Mouse (Mus musculus): ENCODE results near the gene 1700017B05Rik. TPM values are rescaled to one million over a fixed set of nuclear protein-coding genes. Genes with fewer than 3 reads are reported as not detected.
"Not testable (repeated sequence)": the region's sequence is repeated elsewhere in the genome, so short reads cannot be mapped to it uniquely, and the experiment has no call there.

The 1700017B05Rik gene
- polyA plus RNA-seq, 1 experiment from 2014 or later, result 4.4 TPM

DNA sequence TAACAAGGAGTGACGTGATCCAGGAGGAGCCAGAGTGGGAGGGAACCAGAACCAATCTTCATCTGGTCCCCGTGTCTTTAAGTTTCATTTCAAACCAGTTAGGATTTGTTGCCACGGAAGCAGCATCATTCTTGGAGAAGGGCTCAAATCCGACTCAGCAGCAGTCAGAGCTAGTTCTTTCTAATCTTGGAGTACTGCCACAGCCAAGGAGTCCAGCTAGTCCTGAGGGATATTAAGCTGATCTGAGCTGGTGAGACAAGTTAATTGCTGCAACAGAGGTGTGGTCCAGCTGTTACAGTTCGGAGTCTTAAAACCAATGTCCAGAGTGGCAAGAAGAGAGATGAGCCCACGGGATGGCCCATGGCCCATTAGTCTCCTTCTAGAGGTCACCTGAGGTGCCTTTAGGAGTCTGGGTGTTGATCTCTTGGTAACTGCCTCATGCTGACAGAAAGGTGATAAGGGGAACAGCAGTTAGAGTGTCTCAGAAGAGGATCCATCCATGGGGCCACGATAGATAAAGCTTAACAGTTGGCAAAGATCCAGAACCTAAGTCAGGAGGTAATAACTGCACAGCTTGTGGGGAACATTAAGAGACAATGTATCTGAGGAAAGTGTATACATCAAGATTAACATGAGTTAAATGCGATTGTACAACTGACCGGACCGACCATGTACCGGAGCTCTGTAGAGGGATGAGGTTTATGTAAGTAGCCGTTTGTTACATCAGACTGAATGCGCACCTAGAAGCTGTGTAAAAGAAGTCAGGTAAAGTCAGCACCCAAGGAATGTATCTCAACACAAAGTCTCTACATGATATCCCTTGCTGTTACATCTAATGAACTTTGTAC, 36.4 kb downstream of the 1700017B05Rik start:
- Histone ChIP-seq H3K27ac (replicated peaks) (no peak overlapping the region), H3K9ac (no peak overlapping the region), H3K4me3 (no peak overlapping the region), H3K27me3 (no peaks in the 10 kb centered on the region), H3K4me2 (no peak overlapping the region), H3K36me3 (no peaks in the 10 kb centered on the region), H3K4me1 (replicated peaks) (no peaks in the 10 kb centered on the region), H3K9me3 (no peaks in the 10 kb centered on the region)
- WGBS, result 83% methylated on average over 13 of the region's 13 CpGs
- ATAC-seq (ENCODE audit: low read depth), result no peak

DNA sequence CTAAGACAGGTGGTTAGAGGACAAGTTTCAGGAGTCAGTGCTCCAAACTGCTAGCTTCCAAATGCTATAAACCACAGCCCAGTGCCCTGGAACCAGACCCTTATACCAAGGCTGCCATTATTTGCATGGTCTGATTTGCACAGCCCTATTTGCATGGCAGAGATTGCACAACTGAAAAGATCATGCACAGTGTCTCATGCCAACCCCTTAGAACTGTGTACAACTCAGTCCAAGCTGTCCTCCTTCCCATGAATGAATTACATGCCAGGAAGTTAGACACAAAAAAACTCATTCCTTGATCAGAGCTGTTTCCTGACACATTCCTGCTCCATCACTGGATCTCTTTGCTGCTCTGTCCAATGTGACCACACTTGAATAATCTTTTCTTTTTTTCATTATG, 39.1 kb downstream of the 1700017B05Rik start:
- no peak overlapping the region for H3K4me3 ChIP-seq
- H3K9me3 ChIP-seq, result no peaks in the 10 kb centered on the region
- no peak overlapping the region for H3K9ac ChIP-seq
- no peaks in the 10 kb centered on the region for H3K4me1 ChIP-seq (replicated peaks)
- no peak for ATAC-seq (ENCODE audit: low read depth)
- no peaks in the 10 kb centered on the region for H3K36me3 ChIP-seq
- no peaks in the 10 kb centered on the region for H3K27me3 ChIP-seq
- H3K4me2 ChIP-seq, result no peak overlapping the region
- H3K27ac ChIP-seq (replicated peaks), result no peak overlapping the region

DNA sequence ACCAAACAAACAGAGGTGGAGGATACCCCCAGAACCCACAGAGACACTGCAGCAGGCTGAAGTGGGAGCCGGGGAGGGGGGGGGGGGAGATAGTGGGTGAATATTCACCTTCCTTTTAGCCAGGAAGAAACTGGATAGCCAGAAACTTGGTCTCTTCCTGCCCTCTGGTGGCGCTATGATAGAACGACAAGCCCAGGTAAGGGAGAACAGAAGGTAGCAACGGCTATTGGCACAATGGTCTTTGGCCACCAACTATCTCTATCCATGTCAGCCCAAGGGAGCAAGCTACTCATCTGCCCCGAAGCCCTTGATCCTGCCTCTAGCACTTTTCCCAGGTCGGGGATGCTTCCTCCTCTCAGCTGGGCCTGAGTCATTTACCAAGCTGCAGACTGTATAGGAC, 42.1 kb downstream of the 1700017B05Rik start:
- H3K4me2 ChIP-seq, result no peak overlapping the region
- H3K9me3 ChIP-seq, result no peaks in the 10 kb centered on the region
- no peak overlapping the region for H3K27ac ChIP-seq (replicated peaks)
- ATAC-seq (ENCODE audit: low read depth), result 0 out of 2 replicates have a peak, but pooled peaks have one; percentile 40
- H3K36me3 ChIP-seq, result no peaks in the 10 kb centered on the region
- H3K9ac ChIP-seq, result no peak overlapping the region
- 33% methylated on average over 6 of the region's 6 CpGs for WGBS
- H3K27me3 ChIP-seq, result no peaks in the 10 kb centered on the region
- no peaks in the 10 kb centered on the region for H3K4me1 ChIP-seq (replicated peaks)
- H3K4me3 ChIP-seq, result no peak overlapping the region

DNA sequence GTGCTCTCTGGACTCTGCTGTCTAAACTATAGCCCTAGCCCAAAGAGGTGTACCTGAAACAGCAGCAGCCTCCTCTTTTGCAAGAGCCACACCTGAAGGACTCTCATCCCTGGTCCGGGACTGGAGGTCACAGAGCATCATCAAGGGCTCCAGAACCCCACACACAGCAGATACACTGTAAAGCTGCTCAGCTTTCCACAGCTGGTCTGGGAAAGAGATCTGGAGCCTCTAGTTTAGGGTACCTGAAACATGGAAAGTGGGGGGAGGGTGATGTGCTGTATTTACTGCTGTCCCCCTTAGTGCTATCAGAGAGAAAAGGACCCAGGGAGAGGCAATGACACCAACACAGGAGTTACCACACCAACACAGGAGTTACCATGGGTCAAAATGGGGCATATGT, 42.9 kb downstream of the 1700017B05Rik start:
- no peak for ATAC-seq (ENCODE audit: low read depth)
- WGBS, result 90% methylated on average over 1 of the region's 1 CpGs
- H3K36me3 ChIP-seq, result no peaks in the 10 kb centered on the region
- no peak overlapping the region for H3K9ac ChIP-seq
- no peaks in the 10 kb centered on the region for H3K9me3 ChIP-seq
- H3K27me3 ChIP-seq, result no peaks in the 10 kb centered on the region
- H3K4me2 ChIP-seq, result no peak overlapping the region
- no peak overlapping the region for H3K4me3 ChIP-seq
- no peaks in the 10 kb centered on the region for H3K4me1 ChIP-seq (replicated peaks)
- H3K27ac ChIP-seq (replicated peaks), result no peak overlapping the region

DNA sequence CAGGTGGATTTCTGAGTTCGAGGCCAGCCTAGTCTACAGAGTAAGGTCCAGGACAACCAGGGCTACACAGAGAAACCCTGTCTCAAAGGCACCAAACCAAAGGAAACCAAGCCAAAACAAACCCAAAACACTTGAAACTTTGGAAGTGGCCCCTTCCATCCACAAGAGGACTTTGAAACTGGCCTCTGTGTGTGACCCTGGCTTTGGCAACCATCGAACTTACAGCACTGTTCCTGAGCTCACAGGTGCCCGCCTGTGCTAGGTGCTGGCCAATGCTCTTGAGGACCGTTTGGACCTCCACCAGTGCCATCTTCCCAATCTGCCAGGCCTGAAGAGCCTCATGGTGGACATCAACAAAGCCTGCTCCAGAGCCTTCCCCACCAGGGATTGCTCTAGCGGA, 43.6 kb downstream of the 1700017B05Rik start:
- Histone ChIP-seq H3K4me1 (replicated peaks) (no peaks in the 10 kb centered on the region), H3K36me3 (no peaks in the 10 kb centered on the region), H3K27me3 (no peaks in the 10 kb centered on the region), H3K4me2 (no peak overlapping the region), H3K27ac (replicated peaks) (no peak overlapping the region), H3K4me3 (no peak overlapping the region), H3K9ac (no peak overlapping the region), H3K9me3 (no peaks in the 10 kb centered on the region)
- no peak for ATAC-seq (ENCODE audit: low read depth)
- WGBS, result 91% methylated on average over 5 of the region's 5 CpGs

DNA sequence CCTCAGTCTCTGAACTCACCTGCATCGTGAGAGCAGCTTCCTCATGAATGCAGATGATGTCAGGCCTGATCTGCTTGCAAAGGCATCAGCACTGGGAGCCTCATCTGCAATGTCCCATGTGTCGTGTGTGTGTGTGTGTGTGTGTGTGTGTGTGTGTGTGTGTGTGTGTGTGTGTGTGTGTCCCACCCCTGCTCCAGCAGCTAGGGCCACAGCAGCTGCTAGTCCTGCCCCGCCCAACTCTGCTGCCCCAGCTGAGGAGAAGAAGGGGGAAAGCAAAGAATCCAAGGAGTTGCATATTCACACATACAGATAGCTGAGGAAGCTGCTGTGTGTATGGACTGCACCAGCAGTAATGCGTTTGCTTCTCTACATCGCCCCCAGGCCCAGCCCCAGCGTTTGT, 45.2 kb downstream of the 1700017B05Rik start:
- H3K9me3 ChIP-seq, result no peaks in the 10 kb centered on the region
- no peak overlapping the region for H3K4me3 ChIP-seq
- H3K4me2 ChIP-seq, result no peak overlapping the region
- H3K27me3 ChIP-seq, result no peaks in the 10 kb centered on the region
- no peak overlapping the region for H3K9ac ChIP-seq
- no peak for ATAC-seq (ENCODE audit: low read depth)
- H3K36me3 ChIP-seq, result no peaks in the 10 kb centered on the region
- 83% methylated on average over 6 of the region's 6 CpGs for WGBS
- H3K4me1 ChIP-seq (replicated peaks), result no peaks in the 10 kb centered on the region
- H3K27ac ChIP-seq (replicated peaks), result no peak overlapping the region

DNA sequence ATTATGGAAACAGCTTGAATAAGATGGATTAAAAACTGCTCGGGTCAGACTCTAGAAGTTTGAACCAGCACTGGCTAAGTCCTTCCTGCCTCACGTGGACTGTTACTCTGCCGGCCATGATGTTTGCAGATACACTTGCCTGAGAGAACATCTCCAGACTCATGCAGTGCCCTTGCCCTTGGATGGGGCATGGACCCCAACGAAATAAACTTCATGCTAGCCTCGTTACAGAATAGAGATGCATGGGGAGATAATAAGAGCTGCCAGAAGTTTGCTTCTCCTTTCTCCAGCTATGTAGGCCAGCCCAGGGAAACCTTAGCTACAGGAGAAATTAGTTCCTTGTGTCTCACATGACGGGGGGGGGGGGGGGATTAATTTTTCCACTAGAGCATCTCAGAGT, 47.9 kb downstream of the 1700017B05Rik start:
- Histone ChIP-seq H3K9ac (no peak overlapping the region), H3K27ac (replicated peaks) (no peak overlapping the region), H3K4me1 (replicated peaks) (no peaks in the 10 kb centered on the region), H3K4me2 (no peak overlapping the region), H3K9me3 (no peaks in the 10 kb centered on the region), H3K27me3 (no peaks in the 10 kb centered on the region), H3K36me3 (no peaks in the 10 kb centered on the region), H3K4me3 (no peak overlapping the region)
- ATAC-seq (ENCODE audit: low read depth), result no peak
- 80% methylated on average over 6 of the region's 6 CpGs for WGBS

DNA sequence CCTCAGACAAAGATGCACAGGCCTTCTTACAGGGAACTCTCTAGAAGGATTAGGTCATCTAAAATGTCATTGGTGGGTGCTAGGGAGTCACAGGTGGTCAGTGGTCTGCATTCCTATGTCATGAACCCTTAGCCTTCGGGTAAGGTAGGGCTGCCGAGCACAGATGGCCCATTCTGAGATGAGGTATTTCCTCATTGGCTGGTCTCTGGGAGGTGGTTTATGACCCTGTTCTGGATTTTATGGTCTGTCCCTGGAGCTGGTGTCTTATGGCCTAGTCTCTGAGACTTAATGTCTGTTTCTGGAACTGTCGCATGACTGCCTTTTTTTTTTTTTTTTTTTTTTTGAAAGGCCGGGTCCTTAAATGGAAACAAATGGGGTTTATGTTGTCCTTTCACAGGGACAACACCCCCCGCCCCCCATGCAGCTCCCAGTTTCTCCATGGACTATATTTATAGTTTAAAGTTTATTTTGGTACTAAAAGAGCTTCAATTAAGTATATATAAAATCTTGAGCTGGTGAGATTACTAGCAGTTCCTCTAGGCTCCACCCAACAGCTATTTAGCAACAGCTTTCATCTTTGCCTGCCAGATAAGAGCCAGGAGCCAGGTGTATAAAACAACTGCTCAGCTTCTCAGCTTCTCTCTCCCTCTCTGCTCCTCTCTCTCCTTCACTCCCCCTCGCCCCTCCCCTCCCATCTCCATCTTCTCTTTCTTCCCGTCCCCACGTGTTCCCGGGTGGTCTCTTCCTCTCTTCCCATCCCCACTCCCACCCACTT, 49.8 kb downstream of the 1700017B05Rik start:
- no peaks in the 10 kb centered on the region for H3K27me3 ChIP-seq
- no peaks in the 10 kb centered on the region for H3K4me1 ChIP-seq (replicated peaks)
- H3K36me3 ChIP-seq, result no peaks in the 10 kb centered on the region
- no peak for ATAC-seq (ENCODE audit: low read depth)
- H3K9me3 ChIP-seq, result no peaks in the 10 kb centered on the region
- no peak overlapping the region for H3K4me2 ChIP-seq
- 39% methylated on average over 9 of the region's 9 CpGs for WGBS
- H3K9ac ChIP-seq, result no peak overlapping the region
- no peak overlapping the region for H3K27ac ChIP-seq (replicated peaks)
- no peak overlapping the region for H3K4me3 ChIP-seq

DNA sequence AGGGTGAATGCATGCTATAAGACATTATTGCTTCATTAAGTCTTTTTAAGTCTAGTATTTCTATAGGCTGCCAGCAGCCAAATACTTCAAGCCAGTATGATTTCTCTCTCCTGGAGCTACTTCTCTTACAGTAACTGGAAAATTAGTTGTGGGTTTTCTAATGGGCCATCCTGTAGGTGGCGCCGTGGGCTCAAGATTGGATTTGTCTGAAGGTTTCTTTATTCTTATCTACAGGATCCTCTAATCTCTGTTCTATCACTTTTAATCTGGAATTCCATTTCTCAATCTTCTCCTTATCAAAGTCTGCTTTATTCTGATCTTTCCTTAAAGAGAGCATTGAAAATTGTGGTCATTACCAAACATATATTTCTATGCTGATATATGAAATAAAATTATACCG, 53.1 kb downstream of the 1700017B05Rik start:
- 32% methylated on average over 3 of the region's 3 CpGs for WGBS

DNA sequence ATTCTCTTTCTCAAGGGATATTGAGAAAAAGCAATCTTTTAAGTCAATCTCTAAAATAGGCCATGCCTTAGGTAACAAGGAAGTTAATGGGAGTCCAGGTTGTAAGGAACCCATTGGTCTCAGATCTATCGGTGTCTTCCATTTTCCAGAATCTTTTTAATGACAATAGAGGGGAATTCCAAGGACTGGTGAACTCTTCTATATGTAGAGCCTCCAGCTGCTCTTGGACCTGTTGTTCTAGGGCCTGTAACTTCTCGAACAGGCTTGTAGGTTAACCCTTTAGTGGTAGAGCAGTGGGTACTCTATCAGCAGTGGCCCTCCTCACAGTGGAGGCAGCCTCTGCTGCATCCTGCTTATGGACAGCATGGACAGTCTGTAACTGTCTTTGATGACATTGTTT, 55.5 kb downstream of the 1700017B05Rik start:
- Histone ChIP-seq H3K4me3 (no peak overlapping the region), H3K9ac (no peak overlapping the region), H3K27ac (replicated peaks) (no peak overlapping the region), H3K27me3 (no peaks in the 10 kb centered on the region), H3K4me2 (no peak overlapping the region), H3K9me3 (no peaks in the 10 kb centered on the region), H3K4me1 (replicated peaks) (no peaks in the 10 kb centered on the region), H3K36me3 (no peaks in the 10 kb centered on the region)
- WGBS, result 65% methylated on average over 2 of the region's 2 CpGs
- ATAC-seq (ENCODE audit: low read depth), result no peak

More for the DNA sequence above, 53.1 kb downstream of the 1700017B05Rik start:
- Histone ChIP-seq H3K27me3 (no peaks in the 10 kb centered on the region), H3K9ac (no peak overlapping the region), H3K27ac (replicated peaks) (no peak overlapping the region), H3K36me3 (no peaks in the 10 kb centered on the region), H3K9me3 (no peaks in the 10 kb centered on the region), H3K4me1 (replicated peaks) (no peaks in the 10 kb centered on the region), H3K4me2 (no peak overlapping the region), H3K4me3 (no peak overlapping the region)
- no peak for ATAC-seq (ENCODE audit: low read depth)

DNA sequence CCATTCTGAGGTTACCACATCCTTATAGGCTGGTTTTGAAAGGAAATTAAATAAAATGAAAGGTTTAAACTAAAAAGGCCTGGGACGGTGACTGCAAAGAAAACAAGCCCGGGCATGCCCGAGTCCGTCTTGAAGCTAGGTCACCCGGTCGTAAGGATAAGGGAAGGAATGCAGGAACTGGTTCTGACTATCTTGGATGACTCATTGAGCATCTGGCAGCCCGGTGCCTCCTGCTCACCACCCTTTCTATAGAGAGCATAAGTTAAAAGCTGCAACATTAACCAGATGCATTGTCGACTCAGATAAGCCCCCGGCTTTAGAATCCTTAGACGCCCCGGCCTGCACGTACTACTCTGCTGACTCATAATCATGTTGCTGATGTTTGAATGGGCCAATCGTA, 58.8 kb downstream of the 1700017B05Rik start:
- not testable (repeated sequence) for H3K27me3 ChIP-seq; H3K4me2 ChIP-seq; H3K27ac ChIP-seq (replicated peaks); H3K36me3 ChIP-seq; H3K9me3 ChIP-seq; H3K4me3 ChIP-seq; H3K4me1 ChIP-seq (replicated peaks); H3K9ac ChIP-seq; ATAC-seq (ENCODE audit: low read depth)
- 92% methylated on average over 13 of the region's 13 CpGs for WGBS

Measured in neural tube, embryonic 13.5 days (tissue).